Mouse (Mus musculus) granulocyte monocyte progenitor cell, adult 5-6 weeks (primary cell): Measurements from ENCODE around the gene Il15ra. TPM values are rescaled to one million over a fixed set of nuclear protein-coding genes. Genes with fewer than 3 reads are reported as not detected.
A peak's percentile ranks its signal among the peaks of the same experiment; 100 is the strongest.

Experiments used
- ATAC-seq: replicated peaks from 2 replicates; pipeline ENCODE4 v1.8.0; 2016; ENCODE audit warnings: mild to moderate bottlenecking, moderate TSS enrichment, inconsistent platforms; ENCODE audit not compliant: poor library complexity, severe bottlenecking
- total RNA-seq, 2 experiments: library from RNA; stranded (forward) in 1 of 2; stranded (reverse) in 1 of 2; fragments of 200-712, 200-1000 nt in 1 of 2; fragments of >200 nt in 1 of 2; fragmentation: Nextera tagmentation in 1 of 2; gene quantifications; 2 replicates each; pipeline ENCODE4 v1.2.3; 2014 to 2017

The Il15ra gene
- total RNA-seq, 2 experiments from 2014 or later = 26.0 to 26.1 TPM

DNA sequence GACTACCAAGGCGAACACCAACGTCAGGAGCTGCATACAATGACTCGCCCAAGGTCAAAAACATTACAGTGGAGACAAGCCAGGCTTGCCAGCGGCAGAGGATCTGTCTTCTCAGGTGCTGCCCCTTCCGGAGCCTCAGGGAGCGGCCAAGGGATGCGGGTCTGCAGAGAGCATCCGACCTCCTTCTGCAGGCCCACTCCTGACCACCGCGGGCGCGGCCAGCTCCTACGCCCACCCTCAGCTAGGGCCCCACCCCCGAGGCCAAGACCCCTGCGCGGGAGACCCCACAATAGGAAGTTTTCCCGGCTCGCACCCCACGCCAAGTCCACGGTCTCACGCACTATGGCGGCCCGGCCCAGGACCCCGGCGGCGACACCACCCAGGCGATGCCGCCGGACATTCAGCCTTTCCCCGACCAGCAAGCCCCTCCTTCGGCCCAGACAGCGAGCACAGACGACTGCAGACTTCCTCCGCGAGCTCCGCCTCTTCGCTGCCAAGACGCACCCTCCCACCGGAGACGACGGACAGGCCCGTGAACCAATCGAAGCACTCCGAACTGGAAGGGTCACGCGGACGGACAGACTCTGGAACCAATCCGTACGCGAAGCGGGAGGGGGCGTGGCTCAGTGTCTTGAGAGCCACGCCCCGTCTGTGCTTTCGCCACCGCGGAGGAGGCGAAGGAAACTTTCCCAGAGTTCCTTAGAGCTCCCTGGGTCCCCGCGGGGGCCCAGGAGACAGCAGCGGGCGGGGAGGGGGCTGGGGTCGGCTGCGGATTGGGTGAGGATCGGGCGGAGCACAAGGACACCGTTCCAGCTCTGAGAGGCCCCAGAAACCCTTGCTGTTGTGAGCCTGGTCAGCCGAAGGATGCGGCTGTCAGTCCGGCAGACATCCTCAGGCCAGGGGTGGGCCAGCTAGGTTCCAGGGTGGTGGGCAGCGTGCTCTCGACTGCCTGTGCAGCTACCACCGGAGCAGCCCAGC is 72.3 kb downstream of the Il15ra start, which contains the start of the genes Fbh1 and Ankrd16:
Gene Fbh1 (minus strand): TSS at position 492 of the 978 bp plus-strand sequence.
Gene Ankrd16 (plus strand): TSS at position 786 of the 978 bp plus-strand sequence.
- ATAC-seq = peak; percentile 84

GRCm38 (mm10) chr2:11778087-11778823 is 73.2 kb downstream of the Il15ra start:
- ATAC-seq = peak; percentile 68

Other genes starting within 250 kb of the Il15ra start
- 44.8 and 74.9 TPM in 2 replicates for gene Pfkfb3, start 151.2 kb upstream of the Il15ra start, total RNA-seq (2014; fragmentation: Nextera tagmentation)
- gene Pfkfb3, start 151.2 kb upstream of the Il15ra start, total RNA-seq (2017) = 43.8 and 44.8 TPM in 2 replicates
- 117 and 160 TPM in 2 replicates for gene Rbm17, start 101.1 kb upstream of the Il15ra start, total RNA-seq (2014; fragmentation: Nextera tagmentation)
- gene Rbm17, start 101.1 kb upstream of the Il15ra start, total RNA-seq (2017) = 180 and 233 TPM in 2 replicates
- not detected in 2 replicates for gene Gm17490, start 79.0 kb upstream of the Il15ra start, total RNA-seq (2014; fragmentation: Nextera tagmentation)
- not detected in 2 replicates for gene Gm17490, start 79.0 kb upstream of the Il15ra start, total RNA-seq (2017)
- gene Il2ra, start 62.5 kb upstream of the Il15ra start, total RNA-seq (2014; fragmentation: Nextera tagmentation) = not detected in 2 replicates
- gene Il2ra, start 62.5 kb upstream of the Il15ra start, total RNA-seq (2017) = not detected in 2 replicates
- gene Fbh1, start 72.3 kb downstream of the Il15ra start, total RNA-seq (2014; fragmentation: Nextera tagmentation) = 92.6 and 97.2 TPM in 2 replicates
- gene Fbh1, start 72.3 kb downstream of the Il15ra start, total RNA-seq (2017) = 81.2 and 84.4 TPM in 2 replicates
- gene Ankrd16, start 72.6 kb downstream of the Il15ra start, total RNA-seq (2014; fragmentation: Nextera tagmentation) = 44.3 and 76.9 TPM in 2 replicates
- gene Ankrd16, start 72.6 kb downstream of the Il15ra start, total RNA-seq (2017) = 24.0 and 36.5 TPM in 2 replicates